Mouse (Mus musculus) CD4-positive helper T cell, adult 2 months (primary cell): ENCODE data around the gene Mcpt4.
"Not testable (repeated sequence)": the region's sequence is repeated elsewhere in the genome, so short reads cannot be mapped to it uniquely, and the experiment has no call there.

ENCODE experiments used
- DNase-seq: peaks from one replicate; pipeline ENCODE4 v3.0.0-alpha.2; 2012; ENCODE audit warnings: low read depth, missing footprints, low spot score

The Mcpt4 gene

DNA sequence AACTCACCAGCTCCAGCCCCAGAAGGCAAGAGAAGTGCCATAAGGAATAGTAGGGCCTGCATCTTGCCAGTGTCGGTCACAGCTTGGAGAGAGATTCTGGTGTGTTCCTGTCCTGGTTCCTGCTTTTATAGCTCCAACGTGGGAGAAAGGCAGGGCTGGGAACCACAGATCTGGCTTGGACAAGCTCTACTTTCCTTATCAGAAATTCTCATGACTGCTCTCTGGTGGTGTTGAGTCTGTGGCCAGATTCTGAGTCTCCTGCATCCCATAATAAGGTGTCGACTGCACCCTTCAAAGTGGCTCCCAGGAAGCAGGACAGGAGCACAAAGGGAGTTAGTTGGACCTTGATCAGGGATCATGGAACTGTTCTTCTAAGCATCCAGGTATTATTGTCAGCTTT lies at the start of gene Mcpt4:
Gene Mcpt4 (minus strand): TSS at position 101 of the 400 bp plus-strand sequence.
- not testable (repeated sequence) for DNase-seq

DNA sequence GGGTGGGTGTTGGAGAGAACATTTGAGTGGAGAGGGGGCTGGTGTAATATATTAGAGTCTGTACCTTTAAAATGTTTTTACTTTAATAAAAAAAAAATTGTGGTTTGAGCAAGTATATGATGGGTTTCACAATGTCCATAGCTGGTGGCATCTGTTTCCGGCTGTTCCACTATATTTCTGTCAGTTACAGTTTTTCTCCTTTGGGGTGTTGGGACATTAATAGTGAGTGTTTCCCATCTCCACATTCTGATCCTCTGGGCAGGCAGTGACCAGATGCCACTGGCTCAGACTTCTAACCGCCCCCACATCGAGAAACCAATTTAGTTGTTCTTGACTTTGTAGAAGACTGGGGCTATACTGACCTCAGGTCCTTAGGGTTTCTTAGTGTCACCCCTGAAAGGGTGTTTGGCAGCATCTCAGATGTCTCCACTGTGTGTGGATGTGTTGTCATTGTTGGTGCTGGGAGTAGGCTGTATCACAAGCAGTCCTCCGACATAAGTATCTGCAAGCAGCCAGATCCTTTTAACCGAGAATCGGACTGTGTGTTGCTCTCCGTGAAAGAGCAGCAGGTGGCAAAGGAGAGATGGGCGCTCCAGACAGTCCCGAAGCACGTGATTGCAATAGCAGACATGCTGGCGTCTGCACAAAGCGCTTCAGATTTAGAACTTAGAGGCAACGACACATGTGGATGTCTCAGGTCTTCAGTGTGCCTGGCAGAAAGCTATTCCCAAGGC lies 43.5 kb upstream of the Mcpt4 start:
- DNase-seq, result no peak

DNA sequence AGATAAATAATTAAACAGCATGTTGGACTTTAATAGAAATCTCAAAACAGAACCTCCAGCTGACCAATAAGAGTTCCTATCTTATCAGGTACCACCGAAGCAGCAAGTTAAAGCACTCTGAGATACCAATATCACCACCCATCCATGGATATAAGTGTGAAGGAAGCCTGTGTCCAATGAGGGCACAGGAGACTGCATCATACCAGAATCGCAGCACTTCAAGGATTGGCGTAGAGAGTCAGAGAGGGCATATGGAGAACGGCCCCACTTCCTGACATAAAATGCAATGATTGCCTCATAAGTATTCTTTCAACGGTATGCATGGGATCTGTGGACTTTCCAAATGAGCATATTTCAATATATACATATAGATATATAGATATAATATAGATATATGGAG lies 42.9 kb upstream of the Mcpt4 start:
- no peak for DNase-seq

DNA sequence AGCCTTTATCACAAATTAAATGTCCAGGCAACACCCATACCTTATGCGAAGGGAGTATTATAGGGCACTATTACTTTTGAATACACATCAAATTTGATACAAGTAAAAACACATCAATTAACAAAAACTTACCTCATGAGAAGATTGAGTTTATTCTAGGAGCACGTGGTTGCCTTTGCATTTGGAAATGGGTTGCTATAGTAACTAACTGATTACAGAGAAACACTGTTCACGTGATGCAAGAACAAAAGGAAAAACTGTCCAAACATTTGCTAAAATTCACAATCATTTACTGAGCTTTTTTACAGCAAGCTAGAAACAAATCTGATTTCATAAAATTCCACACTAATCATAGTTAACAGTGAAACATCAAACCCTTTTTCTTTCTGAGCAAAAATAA lies 41.3 kb upstream of the Mcpt4 start:
- DNase-seq, result no peak

DNA sequence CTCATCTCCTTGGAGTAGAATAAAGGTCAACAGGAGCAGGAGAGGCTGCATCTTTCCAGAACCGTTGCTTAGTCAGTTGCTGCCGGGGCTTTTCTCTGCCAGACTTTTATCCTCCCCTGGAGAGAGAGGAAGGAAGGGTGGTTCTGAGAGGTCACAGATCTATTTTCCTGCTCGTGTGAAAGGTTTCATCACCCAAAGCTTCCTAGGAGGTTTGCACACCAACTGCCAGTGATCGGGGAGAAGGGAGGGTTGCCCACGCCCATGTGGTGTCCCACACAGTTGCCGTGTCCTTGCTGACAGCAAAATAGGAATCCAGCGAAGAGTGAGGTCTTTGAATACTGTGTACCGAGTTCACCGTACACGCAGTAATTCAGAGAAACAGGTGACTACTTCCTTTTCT lies 40.3 kb upstream of the Mcpt4 start, which contains the start of gene Ctsg:
Gene Ctsg (minus strand): TSS at position 189 of the 400 bp plus-strand sequence.
- DNase-seq, result no peak

DNA sequence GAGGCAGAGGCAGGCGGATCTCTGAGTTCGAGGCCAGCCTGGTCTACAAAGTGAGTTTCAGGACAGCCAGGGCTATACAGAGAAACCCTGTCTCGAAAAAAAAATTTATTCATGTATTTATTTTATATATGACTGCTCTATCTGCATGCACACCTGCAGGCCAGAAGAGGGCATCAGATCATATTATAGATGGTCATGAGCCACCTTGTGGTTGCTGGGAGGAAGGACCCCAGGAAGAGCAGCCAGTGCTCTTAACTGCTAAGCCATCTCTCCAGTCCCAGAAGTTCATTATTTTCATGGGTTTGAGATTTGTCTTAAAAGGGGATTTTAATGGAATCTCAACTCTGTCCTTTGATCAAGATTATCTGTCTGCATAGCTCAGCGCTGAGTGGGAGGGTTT lies 36.8 kb upstream of the Mcpt4 start:
- peak; percentile 25 for DNase-seq

DNA sequence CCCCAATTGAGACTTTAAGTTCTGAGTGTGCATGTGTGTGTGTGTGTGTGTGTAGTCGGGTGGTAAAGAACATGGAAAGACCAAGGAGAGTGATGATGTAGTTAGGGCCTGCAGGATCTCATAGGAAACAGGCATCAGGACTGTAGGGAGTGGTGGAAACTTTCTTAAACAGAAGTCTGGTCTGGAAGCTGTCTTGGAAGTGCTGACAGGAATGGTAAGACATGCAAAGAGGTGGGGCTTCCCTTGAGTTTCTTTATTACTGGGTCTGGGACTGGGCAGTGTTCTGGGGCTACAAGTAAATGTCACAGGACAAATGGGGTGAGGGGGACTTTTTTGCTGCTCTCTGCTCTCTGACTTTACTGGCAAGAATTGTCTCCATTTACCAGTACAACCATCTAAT lies 35.5 kb upstream of the Mcpt4 start:
- DNase-seq, result no peak

DNA sequence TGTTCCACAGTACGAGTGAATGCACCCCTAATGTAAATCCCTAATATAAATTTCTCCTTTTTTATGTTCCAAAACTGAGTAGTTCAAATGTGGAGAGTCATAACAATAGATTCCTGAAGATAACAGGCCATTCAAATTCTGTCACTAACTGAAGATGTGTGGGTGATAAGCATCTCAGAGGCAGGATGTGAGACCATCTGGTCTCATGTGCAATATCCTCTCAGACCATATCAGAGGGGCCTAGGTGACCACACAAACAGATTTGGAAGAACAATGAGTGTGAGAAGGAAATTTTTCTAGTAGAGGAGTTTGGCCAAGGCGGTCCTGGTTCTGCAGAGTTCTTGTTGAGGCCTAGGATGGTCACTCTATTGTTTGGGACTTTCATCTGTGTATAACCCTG lies 31.2 kb upstream of the Mcpt4 start:
- no peak for DNase-seq

DNA sequence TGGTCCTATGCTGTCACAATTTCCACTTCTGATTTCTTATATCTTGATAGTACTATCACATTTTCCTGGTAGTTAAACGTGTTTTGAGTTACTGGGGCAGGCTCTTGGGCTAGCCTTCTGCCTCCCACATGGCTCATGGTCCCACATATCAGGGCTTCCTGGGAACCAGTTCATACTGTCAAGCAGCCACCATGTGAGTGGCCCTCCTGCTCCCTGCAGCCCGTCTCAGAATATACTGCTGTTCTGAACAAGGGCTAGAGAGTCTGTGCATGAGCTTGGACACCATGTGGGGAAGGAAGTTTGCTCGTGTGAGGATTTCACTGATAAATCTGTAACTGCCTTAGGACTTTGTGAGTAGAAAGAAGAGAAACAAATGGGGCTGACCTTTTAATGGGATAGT lies 24.6 kb upstream of the Mcpt4 start:
- DNase-seq, result no peak

DNA sequence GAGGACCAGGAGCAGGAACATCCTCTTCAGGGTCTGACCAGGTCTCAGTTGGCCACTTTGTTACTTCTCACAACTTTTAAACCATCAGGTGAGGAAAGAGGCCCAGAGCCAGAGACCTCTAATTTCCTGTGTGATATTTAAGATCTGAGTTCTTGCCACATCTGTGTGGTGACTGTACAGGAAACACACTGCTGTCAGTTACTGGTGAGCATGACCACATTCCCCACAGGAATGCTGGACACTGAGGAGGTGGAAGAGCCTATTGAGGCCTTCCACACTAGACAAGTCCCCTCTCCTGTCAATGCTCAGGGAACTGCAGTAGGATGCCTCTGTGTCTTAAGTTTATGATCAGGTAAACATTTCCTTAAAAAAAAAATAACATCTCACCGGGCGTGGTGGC lies 23.1 kb upstream of the Mcpt4 start, which contains the start of gene Mcpt8:
Gene Mcpt8 (minus strand): TSS at position 107 of the 400 bp plus-strand sequence.
- DNase-seq, result no peak

DNA sequence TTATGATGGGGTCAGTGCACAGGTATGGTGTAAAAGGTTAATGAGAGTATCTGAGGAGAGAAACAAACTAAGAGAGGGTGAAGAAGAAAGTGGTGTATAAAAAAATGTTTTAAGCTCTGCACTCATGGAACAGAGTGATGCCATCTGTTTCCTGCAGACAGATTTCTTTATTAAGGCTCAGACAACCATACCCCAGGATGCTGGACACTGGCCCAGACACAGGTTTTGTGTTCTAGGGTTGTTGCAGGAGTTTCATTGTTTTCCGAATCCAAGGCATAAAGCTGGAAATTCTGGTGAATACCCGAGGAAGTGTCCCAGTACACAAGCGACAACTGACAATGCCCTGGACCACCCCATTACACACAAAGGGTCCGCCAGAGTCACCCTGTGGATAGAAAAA lies 19.9 kb upstream of the Mcpt4 start:
- no peak for DNase-seq

DNA sequence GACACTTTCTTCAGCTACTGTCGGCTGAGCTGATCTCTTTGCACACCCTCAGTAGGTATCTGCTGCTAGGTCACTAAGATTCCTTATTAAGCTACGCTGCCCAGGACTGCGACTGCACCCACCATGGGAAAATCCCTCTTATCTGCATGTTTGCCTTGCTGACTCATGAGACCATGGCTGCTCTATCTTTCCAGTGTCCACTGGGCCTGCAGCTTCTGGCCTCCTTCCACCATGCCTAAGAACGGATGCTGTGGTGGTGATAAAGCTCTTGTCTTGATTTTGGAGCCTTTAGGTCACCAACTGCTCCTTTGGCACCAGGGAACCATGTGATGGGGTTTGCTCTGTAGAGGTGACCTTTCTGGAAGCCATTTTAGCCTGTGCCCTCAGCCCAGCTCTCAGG lies 4.4 kb downstream of the Mcpt4 start:
- no peak for DNase-seq

DNA sequence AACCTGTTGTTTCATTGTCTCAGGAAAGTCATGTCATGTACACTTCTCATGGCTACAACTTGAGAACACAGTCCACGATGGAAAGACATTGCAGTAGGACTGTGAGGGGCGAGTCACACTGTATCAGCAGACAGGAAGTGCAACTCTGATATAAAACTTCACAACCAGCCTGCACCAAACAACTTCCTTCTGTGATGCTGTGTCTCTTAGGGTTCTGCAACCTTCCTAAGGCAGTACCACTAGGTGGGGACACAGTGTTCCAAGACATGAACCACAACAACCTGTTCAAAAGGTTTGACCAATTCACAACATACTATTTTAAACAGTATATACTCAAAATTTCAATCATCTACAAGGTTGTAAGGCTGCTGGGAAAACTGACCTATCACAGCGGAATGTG lies 6.7 kb downstream of the Mcpt4 start:
- DNase-seq, result no peak

DNA sequence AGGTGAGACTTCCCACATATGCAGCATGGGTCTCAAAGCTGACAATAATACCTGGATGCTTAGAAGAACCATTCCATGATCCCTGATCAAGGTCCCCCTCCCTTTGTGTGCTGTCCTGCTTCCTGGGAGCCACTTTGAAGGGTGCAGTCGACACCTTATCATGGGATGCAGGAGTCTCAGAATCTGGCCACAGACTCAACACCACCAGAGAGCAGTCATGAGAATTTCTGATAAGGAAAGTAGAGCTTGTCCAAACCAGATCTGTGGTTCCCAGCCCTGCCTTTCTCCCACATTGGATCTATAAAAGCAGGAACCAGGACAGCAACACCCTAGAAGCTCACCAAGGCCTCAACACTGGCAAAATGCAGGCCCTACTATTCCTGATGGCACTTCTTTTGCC lies 20.3 kb downstream of the Mcpt4 start, which contains the start of gene Mcpt2:
Gene Mcpt2 (plus strand): TSS at position 250 of the 400 bp plus-strand sequence.
- DNase-seq, result not testable (repeated sequence)

DNA sequence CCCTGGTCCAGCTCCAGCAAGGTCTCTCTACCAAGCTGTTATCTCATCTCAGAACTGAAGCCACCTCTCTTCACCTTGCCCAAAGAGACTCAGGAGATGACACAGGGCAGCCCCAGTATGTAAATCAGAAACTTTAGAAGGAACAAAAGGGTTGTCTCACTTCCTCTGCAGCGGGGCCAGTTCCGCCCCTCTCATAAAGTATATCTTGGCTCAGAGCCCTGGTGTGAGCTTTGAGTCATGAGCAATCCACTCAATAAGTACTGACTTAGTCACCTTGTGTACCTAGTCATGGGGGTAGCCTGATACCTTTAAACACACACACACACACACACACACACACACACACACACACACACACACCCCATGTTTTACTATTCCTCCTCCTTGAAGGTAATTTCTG lies 27.7 kb downstream of the Mcpt4 start:
- no peak for DNase-seq

DNA sequence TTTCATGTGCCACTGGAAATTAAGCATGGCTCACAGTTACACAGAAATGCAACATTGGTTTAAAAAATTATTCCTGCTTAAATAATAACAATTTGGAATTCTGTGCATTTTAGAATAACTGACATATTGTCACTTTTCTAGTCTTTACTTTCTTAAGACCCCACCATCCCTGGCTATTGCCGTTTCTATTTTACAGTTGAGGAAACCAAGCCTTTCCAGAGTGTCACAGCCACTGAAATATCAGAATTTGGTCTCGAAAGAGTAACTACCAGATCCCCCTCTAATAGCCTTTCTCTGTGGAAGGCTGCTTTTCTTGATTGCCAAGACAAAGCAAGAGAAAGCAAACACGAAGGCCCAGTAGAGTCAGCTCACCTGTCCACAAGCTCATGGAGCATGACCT lies 31.7 kb downstream of the Mcpt4 start, which contains the start of gene Mcpt9:
Gene Mcpt9 (minus strand): TSS at position 101 of the 400 bp plus-strand sequence.
- DNase-seq, result not testable (repeated sequence)

DNA sequence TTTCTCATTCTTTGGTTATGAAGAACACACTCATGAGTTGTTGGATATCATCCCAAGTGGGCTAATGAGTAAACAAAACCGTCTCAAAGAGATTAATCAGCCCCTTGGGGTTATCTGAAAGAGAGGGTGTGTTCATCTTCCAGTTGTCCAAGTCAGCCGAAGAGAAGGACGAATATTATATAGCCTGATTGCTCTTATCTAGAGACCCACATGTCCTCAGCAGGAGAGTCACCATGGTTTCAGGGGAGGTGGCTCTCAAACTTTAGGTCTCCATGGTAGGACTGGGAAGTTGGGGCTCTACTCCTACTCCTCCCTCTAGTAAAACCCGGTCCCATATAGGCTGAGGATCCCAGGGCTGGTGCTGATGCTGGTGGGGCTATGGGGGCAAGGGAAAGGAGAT lies 40.8 kb downstream of the Mcpt4 start:
- not testable (repeated sequence) for DNase-seq

DNA sequence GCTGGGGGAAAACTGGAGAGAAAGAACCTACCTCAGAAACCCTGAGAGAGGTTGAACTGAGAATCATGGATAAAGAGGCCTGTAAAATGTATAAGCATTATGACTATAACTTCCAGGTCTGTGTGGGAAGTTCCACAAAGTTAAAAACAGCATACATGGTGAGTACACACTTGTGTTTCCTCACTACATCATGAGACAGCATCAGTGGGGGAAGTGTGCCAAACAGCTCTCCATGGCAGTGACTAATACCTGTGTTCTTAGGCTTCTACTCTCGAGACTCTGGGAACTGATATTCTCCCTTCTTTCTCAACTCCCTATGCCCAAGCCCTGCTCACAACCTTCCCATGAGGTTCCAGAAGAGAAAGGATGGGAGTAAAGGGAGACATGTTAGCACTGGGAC lies 42.7 kb downstream of the Mcpt4 start:
- DNase-seq, result no peak

DNA sequence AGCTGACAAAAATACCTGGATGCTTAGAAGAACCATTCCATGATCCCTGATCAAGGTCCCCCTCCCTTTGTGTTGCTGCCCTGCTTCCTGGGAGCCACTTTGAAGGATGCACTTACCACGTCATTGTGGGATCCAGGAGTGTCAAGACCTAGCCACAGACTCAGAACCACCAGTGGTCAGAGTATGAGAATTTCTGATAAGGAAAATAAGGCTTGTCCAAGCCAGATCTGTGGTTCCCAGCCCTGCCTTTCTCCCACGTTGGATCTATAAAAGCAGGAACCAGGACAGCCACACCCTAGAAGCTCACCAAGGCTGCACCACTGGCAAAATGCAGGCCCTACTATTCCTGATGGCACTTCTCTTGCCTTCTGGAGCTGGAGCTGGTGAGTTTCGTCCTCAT lies 44.4 kb downstream of the Mcpt4 start, which contains the start of gene Mcpt1:
Gene Mcpt1 (plus strand): TSS at position 301 of the 400 bp plus-strand sequence.
- DNase-seq, result not testable (repeated sequence)

DNA sequence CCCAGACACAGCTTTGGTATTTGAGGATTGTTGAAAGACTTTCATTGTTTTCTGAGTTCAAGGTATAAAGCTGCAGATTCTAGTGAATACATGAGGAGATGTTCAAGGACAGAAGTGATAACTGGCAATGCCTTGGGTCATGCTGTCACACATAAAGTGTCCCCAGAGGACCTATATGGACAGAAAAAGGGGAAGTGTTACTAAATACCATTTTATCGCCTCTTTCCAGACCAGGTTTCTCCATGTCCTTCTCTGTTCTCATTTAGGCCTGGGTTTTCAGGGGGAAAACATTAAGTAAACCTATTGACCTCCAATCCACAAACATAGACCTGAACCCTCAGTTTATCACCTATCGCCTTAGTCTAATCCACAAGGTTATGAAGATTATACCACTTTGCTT lies 48.2 kb downstream of the Mcpt4 start:
- no peak for DNase-seq

DNA sequence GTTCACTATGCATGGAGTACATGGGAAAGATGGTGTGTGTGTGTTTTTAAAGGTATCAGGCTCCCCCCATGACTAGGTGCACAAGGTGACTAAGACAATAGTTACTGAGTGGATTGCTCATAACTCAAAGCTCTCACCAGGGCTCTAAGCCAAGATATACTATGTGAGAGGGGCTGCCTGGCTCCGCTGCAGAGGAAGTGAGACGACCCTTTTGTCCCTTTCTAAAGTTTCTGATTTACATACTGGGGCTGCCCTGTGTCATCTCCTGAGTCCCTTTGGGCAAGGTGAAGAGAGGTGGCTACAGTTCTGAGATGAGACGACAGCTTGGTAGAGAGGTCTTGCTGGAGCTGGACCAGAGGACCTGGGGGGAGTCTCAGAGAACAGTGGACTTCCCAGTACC lies 49.0 kb downstream of the Mcpt4 start:
- DNase-seq, result no peak
